Mouse (Mus musculus) retina, postnatal 1 day (tissue): ENCODE results near the gene Btbd8.

ENCODE experiments used
- DNase-seq: peaks from one replicate; pipeline ENCODE4 v3.0.0-alpha.2; 2012

Btbd8 gene

GRCm38 (mm10) chr5:107462147-107463076, 24.6 kb downstream of the Btbd8 start:
- DNase-seq: no peak

- peak; percentile 86 for DNase-seq
Measured at GRCm38 (mm10) chr5:107466501-107466900, 28.7 kb downstream of the Btbd8 start.

GRCm38 (mm10) chr5:107467098-107467497, 29.3 kb downstream of the Btbd8 start:
- no peak for DNase-seq

- DNase-seq: no peak
Measured at GRCm38 (mm10) chr5:107470600-107471329, 33.0 kb downstream of the Btbd8 start.

GRCm38 (mm10) chr5:107480194-107480593, 42.4 kb downstream of the Btbd8 start:
- no peak for DNase-seq

GRCm38 (mm10) chr5:107488996-107489395, 51.2 kb downstream of the Btbd8 start:
- DNase-seq: peak; percentile 32

GRCm38 (mm10) chr5:107491036-107491435, 53.2 kb downstream of the Btbd8 start:
- peak; percentile 24 for DNase-seq

- DNase-seq: no peak
Measured at GRCm38 (mm10) chr5:107492471-107492870, 54.7 kb downstream of the Btbd8 start.

- no peak for DNase-seq
Measured at GRCm38 (mm10) chr5:107494759-107495158, 57.0 kb downstream of the Btbd8 start.

GRCm38 (mm10) chr5:107496047-107496446, 58.2 kb downstream of the Btbd8 start:
- peak; percentile 36 for DNase-seq

GRCm38 (mm10) chr5:107497519-107498501, 60.0 kb downstream of the Btbd8 start:
- DNase-seq: peak; percentile 61

GRCm38 (mm10) chr5:107498806-107499310, 61.1 kb downstream of the Btbd8 start:
- DNase-seq: no peak

GRCm38 (mm10) chr5:107499891-107500535, 62.2 kb downstream of the Btbd8 start:
- DNase-seq: no peak

- no peak for DNase-seq
Measured at GRCm38 (mm10) chr5:107500741-107501140, 62.9 kb downstream of the Btbd8 start.

GRCm38 (mm10) chr5:107507321-107507720, 69.5 kb downstream of the Btbd8 start, which contains the start of gene Gm42669:
Gene Gm42669 (plus strand): TSS chr5:107507621.
- no peak for DNase-seq

- DNase-seq: no peak
Measured at GRCm38 (mm10) chr5:107510503-107510902, 72.7 kb downstream of the Btbd8 start.

- no peak for DNase-seq
Measured at GRCm38 (mm10) chr5:107511326-107511725, 73.5 kb downstream of the Btbd8 start.

- DNase-seq: peak; percentile 62
Measured at GRCm38 (mm10) chr5:107513583-107513982, 75.8 kb downstream of the Btbd8 start.

GRCm38 (mm10) chr5:107515453-107515852, 77.7 kb downstream of the Btbd8 start:
- DNase-seq: no peak

GRCm38 (mm10) chr5:107516087-107516486, 78.3 kb downstream of the Btbd8 start:
- no peak for DNase-seq

- DNase-seq: no peak
Measured at GRCm38 (mm10) chr5:107518602-107519001, 80.8 kb downstream of the Btbd8 start.

GRCm38 (mm10) chr5:107521386-107521785, 83.6 kb downstream of the Btbd8 start:
- DNase-seq: no peak
